Mouse (Mus musculus): ENCODE data around the gene Cep104. TPM values are rescaled to one million over a fixed set of nuclear protein-coding genes. Genes with fewer than 3 reads are reported as not detected.

The Cep104 gene
- polyA plus RNA-seq, 1 experiment: 7.7 TPM

GRCm38 (mm10) chr4:154028066-154028465, 53.1 kb downstream of the Cep104 start:
- WGBS: 79% methylated on average over 7 of the region's 7 CpGs
- no peak for DNase-seq (ENCODE audit: low read depth, low spot score)

GRCm38 (mm10) chr4:154028646-154029045, 53.7 kb downstream of the Cep104 start:
- DNase-seq (ENCODE audit: low read depth, low spot score): no peak

GRCm38 (mm10) chr4:154037123-154037522, 62.1 kb downstream of the Cep104 start:
- no peak for DNase-seq (ENCODE audit: low read depth, low spot score)
- WGBS: 17% methylated on average over 3 of the region's 3 CpGs

GRCm38 (mm10) chr4:154042577-154042976, 67.6 kb downstream of the Cep104 start, which contains the start of gene Ccdc27:
Gene Ccdc27 (minus strand): TSS chr4:154042677.
- no peak for DNase-seq (ENCODE audit: low read depth, low spot score)
- 77% methylated on average over 9 of the region's 9 CpGs for WGBS

GRCm38 (mm10) chr4:154045837-154046236, 70.8 kb downstream of the Cep104 start:
- WGBS: 70% methylated on average over 5 of the region's 5 CpGs
- no peak for DNase-seq (ENCODE audit: low read depth, low spot score)

GRCm38 (mm10) chr4:154051401-154051800, 76.4 kb downstream of the Cep104 start:
- no peak for DNase-seq (ENCODE audit: low read depth, low spot score)
- WGBS: 89% methylated on average over 3 of the region's 3 CpGs

GRCm38 (mm10) chr4:154053065-154053464, 78.1 kb downstream of the Cep104 start:
- DNase-seq (ENCODE audit: low read depth, low spot score): no peak
- WGBS: 57% methylated on average over 4 of the region's 4 CpGs

GRCm38 (mm10) chr4:154055482-154055881, 80.5 kb downstream of the Cep104 start:
- WGBS: 86% methylated on average over 7 of the region's 7 CpGs
- no peak for DNase-seq (ENCODE audit: low read depth, low spot score)

GRCm38 (mm10) chr4:154056046-154056445, 81.1 kb downstream of the Cep104 start:
- DNase-seq (ENCODE audit: low read depth, low spot score): no peak
- 63% methylated on average over 2 of the region's 2 CpGs for WGBS

- WGBS: 38% methylated on average over 2 of the region's 2 CpGs
- DNase-seq (ENCODE audit: low read depth, low spot score): no peak
Observed at GRCm38 (mm10) chr4:154056661-154057060, 81.7 kb downstream of the Cep104 start.

GRCm38 (mm10) chr4:154057696-154058095, 82.7 kb downstream of the Cep104 start:
- DNase-seq (ENCODE audit: low read depth, low spot score): no peak
- WGBS: 50% methylated on average over 4 of the region's 4 CpGs

Other genes starting within 250 kb of the Cep104 start
- 36.8 and 37.4 TPM in 2 replicates for gene A430005L14Rik, start 18.0 kb upstream of the Cep104 start, polyA plus RNA-seq (2012; rRNA removed)
- 14.6 and 30.0 TPM in 2 replicates for gene Dffb, start 68 bp upstream of the Cep104 start, polyA plus RNA-seq (2012; rRNA removed)
- 35.8 and 40.4 TPM in 2 replicates for gene Lrrc47, start 36.5 kb downstream of the Cep104 start, polyA plus RNA-seq (2012; rRNA removed)
- gene Smim1, start 51.0 kb downstream of the Cep104 start, polyA plus RNA-seq (2012; rRNA removed): 13.5 and 15.6 TPM in 2 replicates
- gene Ccdc27, start 67.5 kb downstream of the Cep104 start, polyA plus RNA-seq (2012; rRNA removed): not detected in 2 replicates
- gene Trp73, start 165.0 kb downstream of the Cep104 start, polyA plus RNA-seq (2012; rRNA removed): 0.07 and 0.10 TPM in 2 replicates
- gene Wrap73, start 167.2 kb downstream of the Cep104 start, polyA plus RNA-seq (2012; rRNA removed): 20.8 and 21.7 TPM in 2 replicates
- 87.7 and 92.5 TPM in 2 replicates for gene Tprgl, start 185.5 kb downstream of the Cep104 start, polyA plus RNA-seq (2012; rRNA removed)
- 2.2 and 2.9 TPM in 2 replicates for gene Megf6, start 195.5 kb downstream of the Cep104 start, polyA plus RNA-seq (2012; rRNA removed)